16 mouse cellular contexts compared by ENCODE assay signal in the genomic region with DNA sequence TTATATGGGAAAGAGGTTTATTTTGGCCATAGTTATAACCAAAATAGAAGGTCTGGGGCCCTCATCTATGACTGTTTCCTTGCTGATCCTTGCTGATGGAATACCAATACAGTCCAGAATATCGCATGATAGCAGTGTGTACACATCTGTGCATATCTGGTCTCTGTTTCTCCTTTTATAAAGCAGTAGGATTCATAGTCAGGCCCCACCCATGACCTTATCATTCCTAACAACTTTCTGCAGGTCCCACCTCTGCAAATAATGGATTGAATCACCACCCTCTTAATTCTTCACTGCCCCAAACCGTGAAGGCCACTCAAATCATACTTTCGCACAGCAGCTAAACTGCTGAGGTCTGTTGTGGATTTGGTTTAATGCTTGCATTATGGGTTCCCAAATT.
"Had no signal": no experiment of that assay in that cellular context is flagged by ENCODE, and none has a peak within 500 bp of the region (broad histone marks: within the 10 kb centered on the region; RNA-seq: fewer than 3 reads in every experiment).

No protein-coding gene starts in this region.

- H3K9me3 ChIP-seq: midbrain, embryonic 10.5 days; midbrain, embryonic 12.5 days; neural tube, embryonic 13.5 days; neural tube, embryonic 15.5 days had no signal

- ATAC-seq: midbrain, embryonic 16.5 days had no signal

- H3K9ac ChIP-seq: lung, embryonic 14.5 days; midbrain, embryonic 12.5 days; neural tube, embryonic 13.5 days; neural tube, embryonic 15.5 days had no signal

- DNase-seq: lung, embryonic 14.5 days; lung, postnatal 10 days; lung, postnatal 4 days; midbrain, embryonic 14.5 days; right cerebral cortex, postnatal 14 days; right cerebral cortex, postnatal 4 days; spleen, adult 18-20 months; thymus, adult 18-20 months; thymus, postnatal 14 days; thymus, postnatal 36 days had no signal

- H3K36me3 ChIP-seq: midbrain, embryonic 10.5 days; midbrain, embryonic 12.5 days; neural tube, embryonic 13.5 days; neural tube, embryonic 15.5 days had no signal

- H3K27ac ChIP-seq: midbrain, embryonic 10.5 days; midbrain, embryonic 12.5 days; neural tube, embryonic 13.5 days; neural tube, embryonic 15.5 days had no signal

- H3K4me2 ChIP-seq: lung, embryonic 14.5 days; midbrain, embryonic 12.5 days; neural tube, embryonic 13.5 days; neural tube, embryonic 15.5 days had no signal

- H3K4me3 ChIP-seq: midbrain, embryonic 10.5 days; midbrain, embryonic 12.5 days; myocyte; neural tube, embryonic 13.5 days; neural tube, embryonic 15.5 days had no signal

- H3K27me3 ChIP-seq: midbrain, embryonic 12.5 days; neural tube, embryonic 15.5 days had no signal
